Mouse (Mus musculus): ENCODE results near the gene Gm13288. TPM values are rescaled to one million over a fixed set of nuclear protein-coding genes. Genes with fewer than 3 reads are reported as not detected.
"Not testable (repeated sequence)": the region's sequence is repeated elsewhere in the genome, so short reads cannot be mapped to it uniquely, and the experiment has no call there.

The Gm13288 gene
- polyA plus RNA-seq, 1 experiment = not detected

DNA sequence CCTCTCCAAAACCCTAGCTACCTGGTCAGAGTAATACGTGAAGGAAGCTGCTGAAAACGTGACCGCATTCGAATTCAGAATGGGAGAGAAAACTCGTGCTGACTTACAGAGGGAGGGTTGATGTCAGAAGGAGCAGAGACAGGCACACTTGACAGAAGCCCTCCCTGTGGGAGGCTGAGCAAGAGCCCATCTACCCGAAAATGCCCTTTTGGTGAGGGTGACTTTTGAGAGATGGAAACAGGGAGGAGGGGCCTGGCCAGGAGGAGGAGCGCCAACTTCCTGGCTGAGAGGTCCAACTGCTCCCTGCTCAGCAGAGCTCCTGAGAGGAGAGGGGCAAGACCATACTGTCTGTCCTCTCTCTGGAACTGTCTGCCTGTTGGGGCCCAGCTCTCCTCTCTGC lies 6.0 kb upstream of the Gm13288 start, which contains the start of gene Gm13285:
Gene Gm13285, plus strand, starts transcription at position 301 of the 400 bp plus-strand sequence.
- not testable (repeated sequence) for DNase-seq (ENCODE audit: low read depth)

DNA sequence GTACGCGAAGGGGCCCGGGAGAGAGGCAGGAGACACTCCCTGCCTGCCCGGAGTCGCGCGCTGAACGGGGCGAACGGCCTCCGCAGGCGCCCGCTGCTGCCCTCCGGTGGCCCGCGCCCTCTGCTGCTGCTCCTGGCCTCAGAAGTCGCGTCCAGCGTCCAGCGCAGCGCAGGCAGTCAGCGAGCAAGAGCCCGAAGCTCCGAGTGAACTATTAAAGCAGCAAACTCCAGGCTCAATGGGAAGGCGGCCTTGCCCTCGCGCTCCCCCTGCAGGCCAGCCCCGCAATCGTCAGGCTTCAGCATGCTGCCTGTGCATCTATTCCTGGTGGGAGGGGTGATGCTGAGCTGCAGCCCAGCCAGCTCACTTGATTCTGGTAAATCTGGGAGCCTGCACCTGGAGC lies 2.4 kb upstream of the Gm13288 start, which contains the start of gene Gm13287:
Gene Gm13287, plus strand, starts transcription at position 301 of the 400 bp plus-strand sequence.
- not testable (repeated sequence) for DNase-seq (ENCODE audit: low read depth)

DNA sequence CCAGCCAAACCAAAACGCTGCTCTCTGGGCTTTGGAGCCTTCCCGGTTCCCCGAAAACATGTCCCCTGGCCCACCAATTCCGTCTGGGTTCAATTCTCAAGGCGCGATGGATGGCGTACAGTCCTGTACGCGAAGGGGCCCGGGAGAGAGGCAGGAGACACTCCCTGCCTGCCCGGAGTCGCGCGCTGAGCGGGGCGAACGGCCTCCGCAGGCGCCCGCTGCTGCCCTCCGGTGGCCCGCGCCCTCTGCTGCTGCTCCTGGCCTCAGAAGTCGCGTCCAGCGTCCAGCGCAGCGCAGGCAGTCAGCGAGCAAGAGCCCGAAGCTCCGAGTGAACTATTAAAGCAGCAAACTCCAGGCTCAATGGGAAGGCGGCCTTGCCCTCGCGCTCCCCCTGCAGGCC lies 430 bp downstream of the Gm13288 start:
- DNase-seq (ENCODE audit: low read depth) = not testable (repeated sequence)

DNA sequence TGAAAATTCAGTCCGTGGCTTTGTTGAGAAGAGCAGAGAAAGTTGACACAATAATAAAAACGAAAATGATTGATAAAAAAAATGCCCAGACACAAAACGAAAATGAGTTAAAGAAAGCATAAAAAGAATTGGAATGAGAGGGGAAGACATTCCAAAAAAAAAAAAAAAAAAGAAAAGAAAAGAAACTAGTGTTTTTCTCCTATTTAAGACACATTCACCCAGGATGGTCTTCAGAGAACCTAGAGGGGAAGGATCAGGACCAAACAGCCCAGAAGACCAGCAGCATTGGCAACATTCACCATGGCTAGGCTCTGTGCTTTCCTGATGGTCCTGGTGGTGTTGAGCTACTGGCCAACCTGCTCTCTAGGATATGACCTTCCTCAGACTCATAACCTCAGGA lies 10.6 kb downstream of the Gm13288 start, which contains the start of gene Ifna7:
Gene Ifna7, plus strand, starts transcription at position 301 of the 400 bp plus-strand sequence.
- DNase-seq (ENCODE audit: low read depth) = no peak

DNA sequence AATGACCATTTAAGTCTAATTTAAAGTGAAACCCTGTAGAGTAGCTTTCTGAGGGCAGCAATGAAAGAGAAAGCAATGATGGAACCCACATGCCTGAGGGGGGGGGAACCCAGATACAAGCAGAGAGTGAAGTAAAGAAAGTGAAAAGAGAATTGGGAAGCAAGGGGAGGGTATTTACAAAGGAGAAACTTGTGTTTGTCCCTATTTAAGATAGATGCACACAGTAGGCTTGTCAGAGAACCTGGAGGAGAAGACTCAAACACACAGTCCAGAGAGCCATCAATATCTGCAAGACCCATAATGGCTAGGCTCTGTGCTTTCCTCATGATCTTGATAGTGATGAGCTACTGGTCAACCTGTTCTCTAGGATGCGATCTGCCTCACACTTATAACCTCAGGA lies 14.3 kb downstream of the Gm13288 start, which contains the start of gene Ifna11:
Gene Ifna11, plus strand, starts transcription at position 301 of the 400 bp plus-strand sequence.
- DNase-seq (ENCODE audit: low read depth) = no peak

DNA sequence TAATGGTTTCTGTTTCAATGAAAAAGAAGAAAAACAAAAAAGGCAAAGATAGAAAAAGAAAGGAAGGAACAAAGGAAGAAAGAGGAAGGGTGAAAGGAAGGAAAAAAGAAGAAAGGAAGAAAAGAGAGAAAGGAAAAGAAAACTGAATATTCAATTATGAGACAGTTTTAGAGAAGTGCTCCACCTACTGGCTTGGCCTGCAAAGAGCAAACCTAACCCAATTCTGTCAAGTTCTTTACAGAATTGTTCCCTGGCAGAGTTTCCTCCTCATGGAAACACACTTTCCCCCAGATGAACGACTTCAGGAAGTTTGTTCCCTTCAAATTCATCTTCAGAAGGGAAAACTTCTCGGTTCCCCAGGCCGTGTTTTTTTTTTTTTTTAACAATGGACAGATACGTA lies 17.7 kb downstream of the Gm13288 start:
- DNase-seq (ENCODE audit: low read depth) = no peak

DNA sequence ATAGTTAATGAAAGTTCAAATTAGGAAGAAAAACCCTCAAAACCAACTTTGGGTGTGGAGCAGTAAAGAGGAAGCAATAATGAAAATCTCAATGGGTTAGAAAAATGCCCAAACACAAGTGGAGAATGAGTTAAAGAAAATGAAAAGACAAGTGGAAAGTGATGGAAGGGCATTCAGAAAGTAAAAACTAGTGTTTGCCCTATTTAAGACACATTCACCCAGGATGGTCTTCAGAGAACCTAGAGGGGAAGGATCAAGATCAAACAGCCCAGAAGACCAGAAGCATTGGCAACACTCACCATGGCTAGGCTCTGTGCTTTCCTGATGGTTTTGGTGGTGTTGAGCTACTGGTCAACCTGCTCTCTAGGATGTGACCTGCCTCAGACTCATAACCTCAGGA lies 21.8 kb downstream of the Gm13288 start, which contains the start of gene Ifna6:
Gene Ifna6, plus strand, starts transcription at position 301 of the 400 bp plus-strand sequence.
- DNase-seq (ENCODE audit: low read depth) = not testable (repeated sequence)

DNA sequence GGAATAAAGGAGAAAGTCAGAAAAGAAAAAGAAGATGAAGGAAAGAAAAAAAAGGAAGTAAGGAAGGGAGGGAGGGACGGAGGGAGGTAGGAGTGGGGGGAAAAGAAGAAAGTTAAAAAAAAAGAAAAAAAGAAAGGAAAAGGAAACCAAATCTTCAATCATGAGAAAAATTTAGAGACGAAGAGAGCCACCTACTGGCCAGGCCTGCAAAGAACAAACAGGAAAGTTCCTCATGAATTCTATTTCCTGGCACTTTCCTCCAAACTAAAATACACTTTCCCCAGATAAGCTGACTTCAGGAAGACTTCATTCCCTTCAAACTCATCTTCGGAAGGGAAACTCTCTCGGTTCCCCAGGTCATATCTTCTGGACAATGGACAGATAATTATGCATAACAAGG lies 25.2 kb downstream of the Gm13288 start:
- DNase-seq (ENCODE audit: low read depth) = no peak

DNA sequence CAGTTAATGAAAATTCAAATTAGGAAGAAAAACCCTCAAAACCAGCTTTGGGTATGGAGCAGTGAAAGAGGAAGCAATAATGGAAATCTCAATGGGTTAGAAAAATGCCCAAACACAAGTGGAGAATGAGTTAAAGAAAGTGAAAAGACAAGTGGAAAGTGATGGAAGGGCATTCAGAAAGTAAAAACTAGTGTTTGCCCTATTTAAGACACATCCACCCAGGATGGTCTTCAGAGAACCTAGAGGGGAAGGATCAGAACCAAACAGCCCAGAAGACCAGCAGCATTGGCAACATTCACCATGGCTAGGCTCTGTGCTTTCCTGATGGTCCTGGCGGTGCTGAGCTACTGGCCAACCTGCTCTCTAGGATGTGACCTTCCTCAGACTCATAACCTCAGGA lies 29.9 kb downstream of the Gm13288 start, which contains the start of gene Ifna5:
Gene Ifna5, plus strand, starts transcription at position 301 of the 400 bp plus-strand sequence.
- not testable (repeated sequence) for DNase-seq (ENCODE audit: low read depth)

DNA sequence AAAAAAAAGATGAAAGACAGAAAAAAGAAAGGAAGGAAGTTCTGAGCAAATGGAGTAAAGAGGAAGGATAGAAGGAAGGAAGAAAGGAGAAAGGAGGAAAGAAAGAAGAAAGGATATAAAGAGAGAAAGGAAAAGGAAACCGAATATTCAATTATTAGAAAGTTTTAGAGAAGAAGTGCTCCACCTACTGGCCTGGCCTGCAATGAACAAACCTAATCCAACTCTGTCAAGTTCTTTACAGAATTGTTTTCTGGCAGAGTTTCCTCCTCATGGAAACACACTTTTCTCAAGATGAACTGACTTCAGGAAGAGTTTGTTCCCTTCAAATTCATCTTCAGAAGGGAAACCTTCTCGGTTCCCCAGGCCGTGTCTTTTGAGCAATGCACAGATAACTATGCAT lies 33.5 kb downstream of the Gm13288 start:
- no peak for DNase-seq (ENCODE audit: low read depth)

DNA sequence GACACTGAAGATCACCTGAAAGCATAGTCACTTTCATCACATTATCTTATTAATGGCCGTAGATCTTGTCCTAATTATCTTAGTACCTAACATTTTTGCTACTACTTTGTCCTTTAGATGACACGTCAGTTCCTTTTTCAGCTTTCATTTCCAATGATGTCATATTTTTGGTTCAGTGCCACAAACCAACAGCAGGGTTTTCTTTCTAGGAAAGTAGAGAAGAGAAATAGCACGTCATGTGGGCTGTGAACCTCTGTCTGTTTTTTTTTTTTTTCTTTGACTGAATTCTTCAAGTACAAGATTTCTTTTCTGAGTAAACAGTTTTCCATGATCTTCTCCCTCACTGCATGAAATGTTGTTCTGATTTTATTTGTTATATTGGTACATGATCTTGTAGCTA lies 34.7 kb downstream of the Gm13288 start:
- DNase-seq (ENCODE audit: low read depth) = no peak

DNA sequence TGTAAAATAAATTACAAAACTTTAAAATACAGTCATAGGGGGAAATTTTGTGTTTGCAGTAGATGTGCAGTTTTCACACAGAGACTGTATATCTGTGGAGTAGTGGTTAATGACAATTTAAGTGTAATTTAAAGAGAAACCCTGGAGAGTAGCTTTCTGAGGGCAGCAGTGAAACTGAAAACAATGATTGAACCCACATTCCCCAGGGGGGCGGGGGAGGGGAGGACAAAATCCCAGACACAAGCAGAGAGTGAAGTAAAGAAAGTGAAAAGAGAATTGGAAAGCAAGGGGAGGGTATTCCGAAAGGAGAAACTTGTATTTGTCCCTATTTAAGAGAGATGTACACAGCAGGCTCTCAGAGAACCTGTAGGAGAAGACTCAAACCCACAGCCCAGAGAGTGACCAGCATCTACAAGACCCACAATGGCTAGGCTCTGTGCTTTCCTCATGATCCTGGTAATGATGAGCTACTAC lies 36.1 kb downstream of the Gm13288 start, which contains the start of gene Ifna4:
Gene Ifna4, plus strand, starts transcription at position 424 of the 474 bp plus-strand sequence.
- no peak for DNase-seq (ENCODE audit: low read depth)

DNA sequence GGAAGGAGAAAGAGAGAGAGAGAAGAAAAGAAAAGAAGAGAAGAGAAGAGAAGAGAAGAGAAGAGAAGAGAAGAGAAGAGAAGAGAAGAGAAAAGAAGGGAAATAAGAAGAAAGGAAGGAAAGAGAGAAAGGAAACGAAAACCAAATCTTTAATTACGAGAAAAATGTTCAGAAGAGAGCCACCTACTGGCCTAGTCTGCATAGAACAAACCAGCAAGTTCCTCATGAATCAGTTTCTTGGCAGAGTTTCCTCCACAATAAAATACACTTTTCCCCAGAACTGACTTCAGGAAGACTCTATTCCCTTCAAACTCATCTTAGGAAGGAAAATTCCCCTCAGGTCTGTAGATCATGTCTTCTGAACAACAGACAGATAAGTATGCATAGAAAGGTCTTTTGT lies 40.0 kb downstream of the Gm13288 start:
- DNase-seq (ENCODE audit: low read depth) = no peak

DNA sequence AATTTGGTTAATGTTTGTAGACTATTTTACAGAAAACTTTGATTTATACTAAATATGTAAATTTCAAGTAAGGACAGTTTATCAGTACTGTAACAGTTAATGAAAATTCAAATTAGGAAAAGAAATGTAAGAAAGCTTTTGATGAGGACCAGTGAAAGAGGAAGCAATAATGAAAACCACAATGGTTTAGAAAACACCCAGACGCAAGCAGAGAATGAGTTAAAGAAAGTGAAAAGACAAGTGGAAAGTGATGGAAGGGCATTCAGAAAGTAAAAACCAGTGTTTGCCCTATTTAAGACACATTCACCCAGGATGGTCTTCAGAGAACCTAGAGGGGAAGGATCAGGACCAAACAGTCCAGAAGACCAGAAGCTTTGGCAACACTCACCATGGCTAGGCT lies 44.4 kb downstream of the Gm13288 start, which contains the start of gene Ifna1:
Gene Ifna1, plus strand, starts transcription at position 390 of the 400 bp plus-strand sequence.
- no peak for DNase-seq (ENCODE audit: low read depth)

DNA sequence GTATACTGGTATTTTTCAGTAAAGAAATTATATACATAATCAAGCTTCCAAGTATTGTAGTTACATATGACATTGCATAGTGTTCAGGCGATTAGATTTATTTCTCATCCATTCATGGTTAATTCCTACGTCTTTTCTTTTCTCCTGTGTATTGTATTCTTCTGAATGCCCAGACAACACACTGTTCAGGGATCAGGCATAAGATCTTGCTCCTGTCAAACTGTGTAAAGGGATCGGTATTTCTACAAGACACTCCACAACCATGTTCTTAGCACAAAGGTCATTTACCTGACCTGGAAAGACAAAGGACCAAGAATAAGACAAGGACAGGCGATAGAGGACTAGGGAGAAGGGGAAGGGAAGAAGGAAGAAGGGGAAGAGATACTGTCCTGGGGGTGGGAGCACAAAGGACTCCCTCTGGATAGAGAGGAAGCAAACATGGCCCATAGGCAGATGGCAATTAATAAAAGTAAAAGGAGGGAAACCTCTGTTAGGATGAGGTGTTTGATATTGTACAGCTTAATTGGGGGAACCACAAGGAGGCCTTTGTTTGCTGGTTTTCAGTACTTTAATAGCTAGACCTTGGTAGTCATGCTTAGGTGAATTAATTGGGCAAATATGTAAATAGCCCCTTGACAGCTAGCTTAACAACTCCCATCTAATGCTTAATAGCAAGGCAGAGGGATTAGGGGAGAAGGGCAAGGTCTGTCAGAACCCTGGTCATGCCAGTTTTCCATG lies 45.9 kb downstream of the Gm13288 start:
- no peak for DNase-seq (ENCODE audit: low read depth)

Other genes starting within 250 kb of the Gm13288 start
- gene Ifna15, start 247.3 kb upstream of the Gm13288 start, polyA plus RNA-seq (2012; rRNA removed) = not detected in 2 replicates
- gene Ifna14, start 233.7 kb upstream of the Gm13288 start, polyA plus RNA-seq (2012; rRNA removed) = not detected in 2 replicates
- gene Ifna9, start 213.1 kb upstream of the Gm13288 start, polyA plus RNA-seq (2012; rRNA removed) = not detected in 2 replicates
- not detected in 2 replicates for gene Ifna12, start 202.2 kb upstream of the Gm13288 start, polyA plus RNA-seq (2012; rRNA removed)
- gene C87499, start 171.1 kb upstream of the Gm13288 start, polyA plus RNA-seq (2012; rRNA removed) = not detected in 2 replicates
- not detected in 2 replicates for gene Ifna13, start 161.1 kb upstream of the Gm13288 start, polyA plus RNA-seq (2012; rRNA removed)
- gene Ifna16, start 128.6 kb upstream of the Gm13288 start, polyA plus RNA-seq (2012; rRNA removed) = not detected in 2 replicates
- gene Ifna2, start 121.6 kb upstream of the Gm13288 start, polyA plus RNA-seq (2012; rRNA removed) = not detected in 2 replicates
- not detected in 2 replicates for gene Ifnab, start 114.2 kb upstream of the Gm13288 start, polyA plus RNA-seq (2012; rRNA removed)
- gene Gm26566, start 83.7 kb upstream of the Gm13288 start, polyA plus RNA-seq (2012; rRNA removed) = 0.84 and 0.86 TPM in 2 replicates
- 14.9 and 20.2 TPM in 2 replicates for gene Klhl9, start 83.1 kb upstream of the Gm13288 start, polyA plus RNA-seq (2012; rRNA removed)
- 0.35 TPM in 1 of 2 replicates, not detected in the other for gene Gm13271, start 50.7 kb upstream of the Gm13288 start, polyA plus RNA-seq (2012; rRNA removed)
- not detected in 2 replicates for gene Gm13283, start 45.4 kb upstream of the Gm13288 start, polyA plus RNA-seq (2012; rRNA removed)
- gene Gm13290, start 31.7 kb upstream of the Gm13288 start, polyA plus RNA-seq (2012; rRNA removed) = not detected in 2 replicates
- not detected in 2 replicates for gene Gm13289, start 28.6 kb upstream of the Gm13288 start, polyA plus RNA-seq (2012; rRNA removed)
- gene Gm13272, start 25.7 kb upstream of the Gm13288 start, polyA plus RNA-seq (2012; rRNA removed) = not detected in 2 replicates
- 0.07 TPM in 1 of 2 replicates, not detected in the other for gene Ifnz, start 23.4 kb upstream of the Gm13288 start, polyA plus RNA-seq (2012; rRNA removed)
- gene Gm13276, start 19.8 kb upstream of the Gm13288 start, polyA plus RNA-seq (2012; rRNA removed) = not detected in 2 replicates
- gene Gm13277, start 16.9 kb upstream of the Gm13288 start, polyA plus RNA-seq (2012; rRNA removed) = not detected in 2 replicates
- gene Gm13278, start 14.0 kb upstream of the Gm13288 start, polyA plus RNA-seq (2012; rRNA removed) = not detected in 2 replicates
- gene Gm13275, start 11.0 kb upstream of the Gm13288 start, polyA plus RNA-seq (2012; rRNA removed) = not detected in 2 replicates
- gene Gm13279, start 8.1 kb upstream of the Gm13288 start, polyA plus RNA-seq (2012; rRNA removed) = not detected in 2 replicates
- not detected in 2 replicates for gene Gm13285, start 5.9 kb upstream of the Gm13288 start, polyA plus RNA-seq (2012; rRNA removed)
- not detected in 2 replicates for gene Gm13287, start 2.3 kb upstream of the Gm13288 start, polyA plus RNA-seq (2012; rRNA removed)
- not detected in 2 replicates for gene Ifna7, start 10.7 kb downstream of the Gm13288 start, polyA plus RNA-seq (2012; rRNA removed)
- gene Ifna11, start 14.4 kb downstream of the Gm13288 start, polyA plus RNA-seq (2012; rRNA removed) = not detected in 2 replicates
- gene Ifna6, start 21.9 kb downstream of the Gm13288 start, polyA plus RNA-seq (2012; rRNA removed) = not detected in 2 replicates
- gene Ifna5, start 30.0 kb downstream of the Gm13288 start, polyA plus RNA-seq (2012; rRNA removed) = not detected in 2 replicates
- gene Ifna4, start 36.3 kb downstream of the Gm13288 start, polyA plus RNA-seq (2012; rRNA removed) = not detected in 2 replicates
- gene Ifna1, start 44.6 kb downstream of the Gm13288 start, polyA plus RNA-seq (2012; rRNA removed) = not detected in 2 replicates
- not detected in 2 replicates for gene Ifne, start 74.7 kb downstream of the Gm13288 start, polyA plus RNA-seq (2012; rRNA removed)